Mouse (Mus musculus) hindbrain, embryonic 11.5 days (tissue): ENCODE measurements at regions not wholly inside any gene's neighbourhood (a gene's known extent, or its start where the extent isn't known, plus 50 kb on each side); places are given as distances from the start of the nearest gene placed in this dataset.

Experiments
- ATAC-seq: fragments of 200-750 bp; cut with Nextera tagmentation; 2 replicates; pipeline ENCODE4 v1.8.0; 2017; ENCODE audit warnings: mild to moderate bottlenecking, moderate TSS enrichment, moderate library complexity; ENCODE audit not compliant: low FRiP score
- DNase-seq: peaks from one replicate; pipeline ENCODE4 v3.0.0-alpha.2; 2015; ENCODE audit warnings: low spot score
- H3K27ac ChIP-seq: fragments of 300-500 bp; sonication (generic); 2 replicates; pipeline ENCODE4 v1.5.1; 2014; ENCODE audit warnings: mild to moderate bottlenecking, low read depth, low read length
- H3K27me3 ChIP-seq: fragments of 300-500 bp; sonication (generic); 2 replicates; pipeline ENCODE4 v1.6.1; 2014; ENCODE audit warnings: mild to moderate bottlenecking, low read length, moderate library complexity, mixed read lengths; ENCODE audit not compliant: control insufficient read depth, insufficient read depth
- H3K36me3 ChIP-seq: fragments of 300-500 bp; sonication (generic); 2 replicates; pipeline ENCODE4 v1.6.1; 2014; ENCODE audit warnings: mild to moderate bottlenecking, low read length, moderate library complexity, mixed read lengths; ENCODE audit not compliant: control insufficient read depth, insufficient read depth
- H3K4me1 ChIP-seq: fragments of 300-500 bp; sonication (generic); replicated peaks from 2 replicates; pipeline ENCODE4 v1.6.1; 2014; ENCODE audit warnings: low read length, mixed read lengths; ENCODE audit not compliant: control insufficient read depth, insufficient read depth
- H3K4me2 ChIP-seq: fragments of 300-500 bp; sonication (generic); replicated peaks from 2 replicates; pipeline ENCODE4 v1.6.1; 2014; ENCODE audit warnings: mild to moderate bottlenecking, low read depth, low read length
- H3K4me3 ChIP-seq: fragments of 300-500 bp; sonication (generic); 2 replicates; pipeline ENCODE4 v1.5.1; 2014; ENCODE audit warnings: low read depth, low read length
- H3K9ac ChIP-seq: fragments of 300-500 bp; sonication (generic); 2 replicates; pipeline ENCODE4 v1.6.1; 2014; ENCODE audit warnings: low read depth, low read length
- H3K9me3 ChIP-seq: fragments of 300-500 bp; sonication (generic); 2 replicates; pipeline ENCODE4 v1.6.1; 2016; ENCODE audit warnings: low read length; ENCODE audit not compliant: control insufficient read depth
- WGBS: fragments of 180-500 bp; shearing (Covaris S2); extraction: QIAGEN DNeasy Blood & Tissue Kit; methylation state at CpG from one replicate; pipeline ENCODE4 v1.1.7; 2014; 5-methylcytosine and 5-hydroxymethylcytosine counted together

- Histone ChIP-seq H3K9ac (no peak overlapping the region), H3K9me3 (no peaks in the 10 kb centered on the region), H3K4me3 (no peak overlapping the region), H3K27me3 (no peaks in the 10 kb centered on the region), H3K4me2 (no peak overlapping the region), H3K27ac (no peak overlapping the region), H3K36me3 (no peaks in the 10 kb centered on the region), H3K4me1 (no peaks in the 10 kb centered on the region)
- WGBS: 93% methylated on average over 6 of the region's 6 CpGs
- ATAC-seq: no peak
- DNase-seq: no peak
Measured at GRCm38 (mm10) chr4:39508866-39509265, 58.8 kb downstream of the 1700009N14Rik start.

GRCm38 (mm10) chr4:39527492-39527891 is 77.4 kb downstream of the 1700009N14Rik start:
- H3K4me2 ChIP-seq: no peak overlapping the region
- WGBS: 86% methylated on average over 2 of the region's 2 CpGs
- DNase-seq (no peak), ATAC-seq (no peak)
- H3K27me3 ChIP-seq: no peaks in the 10 kb centered on the region
- H3K4me1 ChIP-seq: no peaks in the 10 kb centered on the region
- H3K4me3 ChIP-seq: no peak overlapping the region
- no peaks in the 10 kb centered on the region for H3K9me3 ChIP-seq
- H3K36me3 ChIP-seq: no peaks in the 10 kb centered on the region
- no peak overlapping the region for H3K9ac ChIP-seq
- no peak overlapping the region for H3K27ac ChIP-seq

- no peak overlapping the region for H3K4me3 ChIP-seq
- no peaks in the 10 kb centered on the region for H3K27me3 ChIP-seq
- no peak overlapping the region for H3K27ac ChIP-seq
- no peaks in the 10 kb centered on the region for H3K9me3 ChIP-seq
- H3K9ac ChIP-seq: no peak overlapping the region
- no peaks in the 10 kb centered on the region for H3K4me1 ChIP-seq
- ATAC-seq: no peak
- no peak for DNase-seq
- H3K36me3 ChIP-seq: no peaks in the 10 kb centered on the region
- no peak overlapping the region for H3K4me2 ChIP-seq
- 78% methylated on average over 4 of the region's 4 CpGs for WGBS
Measured at GRCm38 (mm10) chr4:39528661-39529060, 78.6 kb downstream of the 1700009N14Rik start.

- Histone ChIP-seq H3K36me3 (no peaks in the 10 kb centered on the region), H3K4me1 (no peaks in the 10 kb centered on the region), H3K9ac (no peak overlapping the region), H3K27me3 (no peaks in the 10 kb centered on the region), H3K4me3 (no peak overlapping the region), H3K4me2 (no peak overlapping the region), H3K27ac (no peak overlapping the region), H3K9me3 (no peaks in the 10 kb centered on the region)
- 82% methylated on average over 3 of the region's 3 CpGs for WGBS
- DNase-seq: no peak
- no peak for ATAC-seq
Measured at GRCm38 (mm10) chr4:39556101-39556763, 106.1 kb downstream of the 1700009N14Rik start.

- Histone ChIP-seq H3K9me3 (no peaks in the 10 kb centered on the region), H3K27me3 (no peaks in the 10 kb centered on the region), H3K4me2 (no peak overlapping the region), H3K4me3 (no peak overlapping the region), H3K36me3 (no peaks in the 10 kb centered on the region), H3K4me1 (no peaks in the 10 kb centered on the region), H3K27ac (no peak overlapping the region), H3K9ac (no peak overlapping the region)
- no peak for ATAC-seq
- 83% methylated on average over 2 of the region's 2 CpGs for WGBS
- DNase-seq: no peak
Measured at GRCm38 (mm10) chr4:39597426-39597825, 147.3 kb downstream of the 1700009N14Rik start.

GRCm38 (mm10) chr4:39605046-39605445 is 155.0 kb downstream of the 1700009N14Rik start:
- Histone ChIP-seq H3K27me3 (no peaks in the 10 kb centered on the region), H3K9ac (no peak overlapping the region), H3K9me3 (no peaks in the 10 kb centered on the region), H3K4me1 (no peaks in the 10 kb centered on the region), H3K4me3 (no peak overlapping the region), H3K27ac (no peak overlapping the region), H3K4me2 (no peak overlapping the region), H3K36me3 (no peaks in the 10 kb centered on the region)
- WGBS: 95% methylated on average over 5 of the region's 5 CpGs
- no peak for DNase-seq
- no peak for ATAC-seq

DNA sequence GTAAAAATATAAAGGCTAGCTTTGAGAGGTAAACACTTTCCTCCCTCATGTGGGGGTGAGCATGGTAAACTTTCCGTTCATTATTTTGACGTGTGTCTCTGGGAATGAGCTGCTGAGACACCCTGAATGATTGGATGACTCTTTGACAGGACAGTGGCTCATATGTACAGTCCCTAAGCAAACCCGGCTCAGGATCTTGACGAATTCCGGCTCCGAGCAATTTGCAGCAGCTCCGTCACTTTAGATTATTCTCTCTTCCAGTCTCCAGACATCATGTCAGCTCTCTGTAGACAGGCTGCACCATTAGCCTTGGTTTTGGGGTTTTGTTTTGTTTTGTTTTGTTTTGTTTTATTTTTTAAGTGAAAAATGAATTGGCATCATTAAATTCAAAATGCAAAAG is 194.0 kb downstream of the 1700009N14Rik start:
- Histone ChIP-seq H3K4me1 (no peaks in the 10 kb centered on the region), H3K4me2 (no peak overlapping the region), H3K9ac (no peak overlapping the region), H3K27ac (no peak overlapping the region), H3K27me3 (no peaks in the 10 kb centered on the region), H3K9me3 (no peaks in the 10 kb centered on the region), H3K4me3 (no peak overlapping the region), H3K36me3 (no peaks in the 10 kb centered on the region)
- ATAC-seq (no peak), DNase-seq (no peak)
- WGBS: 82% methylated on average over 7 of the region's 7 CpGs

DNA sequence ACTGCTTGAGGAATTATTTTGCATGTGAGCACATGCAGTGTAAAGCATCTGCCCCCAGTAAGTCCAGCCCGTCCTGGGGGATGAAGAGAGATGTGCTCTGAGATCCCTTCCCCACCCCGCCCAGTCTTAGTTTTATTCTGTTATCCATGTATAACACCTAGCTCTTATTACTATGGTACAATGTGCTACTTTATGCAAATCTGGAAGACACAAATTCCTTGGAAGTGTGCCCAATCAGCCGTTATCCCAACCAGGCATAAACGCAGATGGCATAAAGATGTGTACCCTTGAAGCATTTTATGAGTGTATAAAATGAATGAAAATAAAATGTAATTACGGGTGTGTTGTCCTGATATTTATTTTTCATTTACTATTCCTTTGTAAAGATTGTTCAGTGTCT is 194.8 kb downstream of the 1700009N14Rik start:
- Histone ChIP-seq H3K4me1 (no peaks in the 10 kb centered on the region), H3K9ac (no peak overlapping the region), H3K27ac (no peak overlapping the region), H3K4me3 (no peak overlapping the region), H3K9me3 (no peaks in the 10 kb centered on the region), H3K36me3 (no peaks in the 10 kb centered on the region), H3K27me3 (no peaks in the 10 kb centered on the region), H3K4me2 (no peak overlapping the region)
- 92% methylated on average over 5 of the region's 5 CpGs for WGBS
- DNase-seq: no peak
- no peak for ATAC-seq

GRCm38 (mm10) chr4:39660538-39660937 is 210.4 kb downstream of the 1700009N14Rik start:
- 79% methylated on average over 2 of the region's 2 CpGs for WGBS
- H3K4me3 ChIP-seq: no peak overlapping the region

More at GRCm38 (mm10) chr4:39660538-39660937, 210.4 kb downstream of the 1700009N14Rik start:
- Histone ChIP-seq H3K27ac (no peak overlapping the region), H3K27me3 (no peaks in the 10 kb centered on the region), H3K4me1 (no peaks in the 10 kb centered on the region), H3K36me3 (no peaks in the 10 kb centered on the region), H3K9ac (no peak overlapping the region), H3K4me2 (no peak overlapping the region), H3K9me3 (no peaks in the 10 kb centered on the region)
- no peak for ATAC-seq
- no peak for DNase-seq
